In the genomic region with DNA sequence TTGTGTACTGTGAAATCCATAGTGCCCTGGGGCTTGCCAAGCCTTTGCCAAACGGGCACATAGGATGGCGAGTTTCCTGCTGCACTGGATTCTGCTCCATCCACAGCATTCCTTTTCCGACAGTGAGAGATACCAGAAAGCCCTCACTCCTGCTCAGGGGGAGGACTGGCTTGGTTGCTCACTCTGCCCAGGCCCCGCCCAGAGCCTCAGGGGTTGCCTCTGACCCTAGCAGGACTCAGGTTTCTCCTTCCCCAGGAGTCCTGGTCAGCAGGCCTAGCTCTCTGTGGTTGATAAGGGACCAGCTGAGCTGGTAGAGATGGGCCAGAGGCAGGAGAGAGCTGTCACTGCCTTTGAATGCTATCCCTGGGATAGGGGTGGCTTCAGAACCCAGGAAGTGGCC, we compare ENCODE assay signal across 11 mouse cellular contexts. TPM values are rescaled to one million over a fixed set of nuclear protein-coding genes. Genes with fewer than 3 reads are reported as not detected.
DNase-seq lines count a peak whose midpoint lies in the region; ATAC-seq and TF ChIP-seq lines count a peak whose summit lies in the region.
"Had no signal": no experiment of that assay in that cellular context is flagged by ENCODE, and none has a peak within 500 bp of the region (broad histone marks: within the 10 kb centered on the region; RNA-seq: fewer than 3 reads in every experiment).

No protein-coding gene starts in this region.

- H3K27ac ChIP-seq in left cerebral cortex, adult 2 months = no peak overlapping the region
- no peak overlapping the region for H3K27ac ChIP-seq in forebrain, embryonic 16.5 days (ENCODE audit: low read length)
- H3K27ac ChIP-seq in liver, postnatal 0 days (ENCODE audit: low read depth) = no peak overlapping the region

- no peak for TF ChIP-seq EP300 in liver, postnatal 0 days (IDR thresholded peaks at IDR 0.05; ENCODE audit: low read depth)

- intact Hi-C loops in left cerebral cortex, adult 2 months (cut with DNase I) = no loop called here

- no peak for ATAC-seq in forebrain, embryonic 16.5 days
- ATAC-seq in liver, postnatal 0 days = no peak

- peaks cover 12% of the 10 kb centered on the region for H3K4me1 ChIP-seq in forebrain, embryonic 16.5 days (replicated peaks; ENCODE audit: control insufficient read depth, insufficient read depth, low read length)
- H3K4me1 ChIP-seq in liver, postnatal 0 days (ENCODE audit: insufficient read depth) = peaks cover 8% of the 10 kb centered on the region

- no peak overlapping the region for H3K4me2 ChIP-seq in forebrain, embryonic 16.5 days (ENCODE audit: low read length)
- peak overlapping the region; percentile 20; the same call in 1 of the 2 replicates for H3K4me2 ChIP-seq in liver, postnatal 0 days (ENCODE audit: low read depth, low read length)

- no peak overlapping the region for H3K9ac ChIP-seq in forebrain, embryonic 16.5 days (replicated peaks; ENCODE audit: low read depth, low read length)
- no peak overlapping the region for H3K9ac ChIP-seq in liver, postnatal 0 days (replicated peaks)

- peak overlapping the region; percentile 15; the same call in 1 of the 2 replicates for H3K4me3 ChIP-seq in left cerebral cortex, adult 2 months
- 0 out of 2 replicates have a peak overlapping the region, but pooled peaks have one; percentile 9 for H3K4me3 ChIP-seq in forebrain, embryonic 16.5 days (replicated peaks; ENCODE audit: low read length)
- no peak overlapping the region for H3K4me3 ChIP-seq in liver, postnatal 0 days (ENCODE audit: low read depth, low read length)

- 53% methylated on average over 4 of the region's 4 CpGs for WGBS in forebrain, embryonic 16.5 days
- 62% methylated on average over 4 of the region's 4 CpGs for WGBS in liver, postnatal 0 days (ENCODE audit: insufficient replicate concordance)

- H3K27me3 ChIP-seq in forebrain, embryonic 16.5 days (replicated peaks; ENCODE audit: control insufficient read depth, insufficient read depth, low read length) = no peaks in the 10 kb centered on the region
- 0 out of 2 replicates have a peak, but pooled peaks cover 2% of the 10 kb centered on the region for H3K27me3 ChIP-seq in liver, postnatal 0 days (ENCODE audit: insufficient read depth, low read length)

- TF ChIP-seq CTCF in left cerebral cortex, adult 2 months (IDR thresholded peaks at IDR 0.05) = no peak
- TF ChIP-seq CTCF in liver, postnatal 0 days (IDR thresholded peaks at IDR 0.05; ENCODE audit: low read depth) = no peak

- peak; percentile 28 for DNase-seq in adrenal gland, postnatal 10 days
- no peak for DNase-seq in adrenal gland, adult 18-20 months (ENCODE audit: low spot score in 2 of 2)
- DNase-seq in left cerebral cortex, adult 2 months (ENCODE audit: extremely low spot score in 1 of 2, low spot score in 2 of 2) = no peak
- no peak for DNase-seq in left cerebral cortex, adult 18-20 months (ENCODE audit: low spot score in 2 of 2)
- no peak for DNase-seq in liver, postnatal 0 days
- no peak for DNase-seq in urinary bladder, postnatal 10 days (ENCODE audit: low spot score)
- no peak for DNase-seq in cerebellum, adult 9-11 months
- DNase-seq: adrenal gland, postnatal 36 days; B cell, adult 2 months had no signal

- no peaks in the 10 kb centered on the region for H3K9me3 ChIP-seq in forebrain, embryonic 16.5 days (ENCODE audit: control insufficient read depth, low read length)
- no peaks in the 10 kb centered on the region for H3K9me3 ChIP-seq in liver, postnatal 0 days (ENCODE audit: low read length)

- H3K36me3 ChIP-seq in forebrain, embryonic 16.5 days (ENCODE audit: control insufficient read depth, insufficient read depth) = no peaks in the 10 kb centered on the region
- H3K36me3 ChIP-seq in liver, postnatal 0 days (replicated peaks; ENCODE audit: insufficient read depth, low read length) = peaks cover 14% of the 10 kb centered on the region

RNA-seq across cellular contexts. Expression of a gene that starts 2.1 kb away (rescaled TPM):
- not detected for total RNA-seq in adrenal gland, postnatal 10 days (2021)
- not detected for total RNA-seq in adrenal gland, adult 18-20 months (2021)
- total RNA-seq in left cerebral cortex, adult 2 months (2021) = not detected
- not detected for total RNA-seq in left cerebral cortex, adult 18-20 months (2021)
- polyA plus RNA-seq in forebrain, embryonic 16.5 days (2015; fragmentation: Nextera tagmentation; extraction: Ambion mirVana) = not detected in 2 replicates
- not detected in 2 replicates for polyA plus RNA-seq in liver, postnatal 0 days (2015; fragmentation: Nextera tagmentation; extraction: Ambion mirVana)
- total RNA-seq: adrenal gland, postnatal 36 days; left cerebral cortex, postnatal 25 days had no signal

RNA-seq across cellular contexts. Expression of a gene that starts 8.8 kb away (rescaled TPM):
- total RNA-seq in adrenal gland, postnatal 10 days (2021) = 100 to 1,000 TPM; 210 to 304 TPM
- total RNA-seq in adrenal gland, adult 18-20 months (2021) = 100 to 1,000 TPM in 1 of 2 experiments, 10 to 100 TPM in 1; 97.9 to 102 TPM
- 10 to 100 TPM; 62.4 to 67.4 TPM for total RNA-seq in left cerebral cortex, adult 2 months (2021)
- 10 to 100 TPM; 65.1 to 72.0 TPM for total RNA-seq in left cerebral cortex, adult 18-20 months (2021)
- polyA plus RNA-seq in forebrain, embryonic 16.5 days (2015; fragmentation: Nextera tagmentation; extraction: Ambion mirVana) = 59.5 and 61.7 TPM in 2 replicates
- 49.6 and 53.0 TPM in 2 replicates for polyA plus RNA-seq in liver, postnatal 0 days (2015; fragmentation: Nextera tagmentation; extraction: Ambion mirVana)

RNA-seq across cellular contexts. Expression of a gene that starts 15.6 kb away (rescaled TPM):
- 100 to 1,000 TPM; 333 to 433 TPM for total RNA-seq in adrenal gland, postnatal 10 days (2021)
- 100 to 1,000 TPM; 431 to 896 TPM for total RNA-seq in adrenal gland, adult 18-20 months (2021)
- 1 to 10 TPM; 1.3 to 1.8 TPM for total RNA-seq in left cerebral cortex, adult 2 months (2021)
- 1 to 10 TPM; 1.6 to 2.5 TPM for total RNA-seq in left cerebral cortex, adult 18-20 months (2021)
- polyA plus RNA-seq in forebrain, embryonic 16.5 days (2015; fragmentation: Nextera tagmentation; extraction: Ambion mirVana) = 3.7 and 4.0 TPM in 2 replicates
- 215 and 221 TPM in 2 replicates for polyA plus RNA-seq in liver, postnatal 0 days (2015; fragmentation: Nextera tagmentation; extraction: Ambion mirVana)

RNA-seq across cellular contexts. Expression of a gene that starts 39.7 kb away (rescaled TPM):
- total RNA-seq in adrenal gland, postnatal 10 days (2021) = 10 to 100 TPM in 1 of 2 experiments, 1 to 10 TPM in 1; 9.1 to 17.1 TPM
- 10 to 100 TPM in 1 of 2 experiments, 1 to 10 TPM in 1; 8.6 to 13.9 TPM for total RNA-seq in adrenal gland, adult 18-20 months (2021)
- 10 to 100 TPM; 72.4 to 78.9 TPM for total RNA-seq in left cerebral cortex, adult 2 months (2021)
- total RNA-seq in left cerebral cortex, adult 18-20 months (2021) = 10 to 100 TPM; 74.1 to 77.2 TPM
- 106 and 125 TPM in 2 replicates for polyA plus RNA-seq in forebrain, embryonic 16.5 days (2015; fragmentation: Nextera tagmentation; extraction: Ambion mirVana)
- polyA plus RNA-seq in liver, postnatal 0 days (2015; fragmentation: Nextera tagmentation; extraction: Ambion mirVana) = 0.48 and 0.56 TPM in 2 replicates

Comparison
In these comparisons a context has a peak if more than half of its experiments do, and no peak if none do; other contexts are left out.
1. RNA of a gene that starts 15.6 kb away (total RNA-seq): 431 to 896 TPM in adrenal gland, adult 18-20 months and 333 to 433 TPM in adrenal gland, postnatal 10 days; 1.6 to 2.5 TPM in left cerebral cortex, adult 18-20 months and 1.3 to 1.8 TPM in left cerebral cortex, adult 2 months; every median in the first group is over 10 times any median in the second.